Mouse (Mus musculus) fibroblast of lung, adult 2 months (primary cell): ENCODE data around the gene Mybl2.

Experiments used
- DNase-seq: peaks from one replicate; pipeline ENCODE4 v3.0.0-alpha.2; 2011; ENCODE audit warnings: low read depth

Gene Mybl2

GRCm38 (mm10) chr2:163111413-163112201 lies 57.1 kb downstream of the Mybl2 start:
- DNase-seq, result no peak

GRCm38 (mm10) chr2:163120626-163121352 lies 66.3 kb downstream of the Mybl2 start:
- DNase-seq, result no peak

- DNase-seq, result no peak
Observed at GRCm38 (mm10) chr2:163121353-163121660, 66.8 kb downstream of the Mybl2 start.

- no peak for DNase-seq
Observed at GRCm38 (mm10) chr2:163122319-163122718, 67.8 kb downstream of the Mybl2 start.

GRCm38 (mm10) chr2:163123496-163123895 lies 69.0 kb downstream of the Mybl2 start:
- DNase-seq, result no peak

- DNase-seq, result no peak
Observed at GRCm38 (mm10) chr2:163130837-163131236, 76.3 kb downstream of the Mybl2 start.

GRCm38 (mm10) chr2:163132314-163132713 lies 77.8 kb downstream of the Mybl2 start:
- no peak for DNase-seq
